Mouse (Mus musculus): ENCODE results near the gene Ippk.

The Ippk gene

GRCm38 (mm10) chr13:49420754-49421605 is at the start of gene Ippk:
TSS of gene Ippk (plus strand) at chr13:49421249.
- DNase-seq (ENCODE audit: low spot score) = peak; percentile 98

GRCm38 (mm10) chr13:49371428-49371899 is 49.6 kb upstream of the Ippk start:
- DNase-seq (ENCODE audit: low spot score) = peak; percentile 31

DNA sequence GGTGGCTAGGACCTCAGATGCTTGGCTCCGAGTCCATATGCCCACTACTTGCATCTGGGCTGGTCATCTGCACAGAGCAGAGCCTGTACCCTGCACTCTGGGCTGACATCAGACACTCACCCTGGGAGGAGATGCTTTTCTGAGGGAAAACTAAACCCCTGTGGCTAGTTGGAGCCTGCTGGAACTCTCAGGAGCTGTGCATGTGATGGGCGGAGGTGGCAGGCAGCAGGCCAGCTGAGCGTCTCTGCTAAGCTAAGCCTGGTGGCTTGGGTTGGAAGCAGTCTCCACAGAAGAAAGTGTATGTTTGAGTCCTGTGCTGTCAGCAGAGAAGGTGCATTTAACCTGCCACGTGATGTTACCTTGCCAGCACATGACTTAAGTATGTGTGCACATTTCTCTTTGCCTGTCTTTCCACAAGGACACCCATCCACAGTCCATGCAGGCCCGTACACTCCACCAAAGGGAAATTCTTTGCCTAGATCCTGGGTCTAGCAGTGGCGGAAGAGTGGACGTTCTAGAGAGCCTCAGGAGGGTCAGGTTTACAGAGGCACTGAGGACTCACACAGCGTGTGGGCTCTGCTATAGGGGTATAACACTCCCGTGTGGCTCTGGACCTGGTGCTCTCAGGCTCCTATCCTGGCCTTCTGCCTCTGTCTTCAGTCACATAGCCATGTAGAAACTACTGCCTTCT is 48.5 kb upstream of the Ippk start:
- DNase-seq (ENCODE audit: low spot score) = no peak

DNA sequence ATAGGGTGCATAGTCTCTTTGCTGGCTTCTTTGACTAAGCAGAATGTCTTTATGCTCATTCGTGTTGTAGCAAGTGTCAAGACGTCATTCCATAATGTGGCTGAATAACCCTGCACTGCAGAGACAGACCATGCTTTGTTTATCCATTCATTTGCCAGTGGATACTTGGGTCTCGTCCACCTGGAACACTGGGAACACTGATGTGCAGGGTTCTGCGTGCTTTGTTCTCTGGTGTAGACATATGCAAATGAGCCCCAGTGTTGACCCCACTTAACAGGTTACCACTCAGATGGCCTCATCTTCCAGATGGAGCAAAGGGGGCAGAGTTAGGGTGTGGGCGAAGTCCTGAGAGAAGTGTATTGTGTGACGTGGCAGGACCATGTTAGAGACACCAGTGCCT is 46.7 kb upstream of the Ippk start:
- no peak for DNase-seq (ENCODE audit: low spot score)

- DNase-seq (ENCODE audit: low spot score) = no peak
Observed at GRCm38 (mm10) chr13:49374730-49375129, 46.3 kb upstream of the Ippk start.

GRCm38 (mm10) chr13:49377608-49378007 is 43.4 kb upstream of the Ippk start:
- no peak for DNase-seq (ENCODE audit: low spot score)

DNA sequence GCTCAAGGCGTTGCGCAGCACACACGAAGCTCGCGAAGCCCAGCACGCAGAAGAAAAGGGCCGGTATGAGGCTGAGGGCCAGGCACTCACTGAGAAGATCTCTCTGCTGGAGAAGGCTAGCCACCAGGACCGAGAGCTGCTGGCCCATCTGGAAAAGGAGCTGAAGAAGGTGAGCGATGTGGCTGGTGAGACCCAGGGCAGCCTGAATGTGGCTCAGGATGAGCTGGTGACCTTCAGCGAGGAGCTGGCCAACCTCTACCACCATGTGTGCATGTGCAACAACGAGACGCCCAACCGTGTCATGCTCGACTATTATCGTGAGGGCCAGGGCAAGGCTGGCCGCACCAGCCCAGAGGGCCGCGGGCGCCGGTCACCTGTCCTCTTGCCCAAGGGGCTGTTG is 41.7 kb upstream of the Ippk start:
- DNase-seq (ENCODE audit: low spot score) = no peak

GRCm38 (mm10) chr13:49381230-49381629 is 39.8 kb upstream of the Ippk start:
- peak; percentile 90 for DNase-seq (ENCODE audit: low spot score)

GRCm38 (mm10) chr13:49382997-49383396 is 38.1 kb upstream of the Ippk start:
- DNase-seq (ENCODE audit: low spot score) = no peak

DNA sequence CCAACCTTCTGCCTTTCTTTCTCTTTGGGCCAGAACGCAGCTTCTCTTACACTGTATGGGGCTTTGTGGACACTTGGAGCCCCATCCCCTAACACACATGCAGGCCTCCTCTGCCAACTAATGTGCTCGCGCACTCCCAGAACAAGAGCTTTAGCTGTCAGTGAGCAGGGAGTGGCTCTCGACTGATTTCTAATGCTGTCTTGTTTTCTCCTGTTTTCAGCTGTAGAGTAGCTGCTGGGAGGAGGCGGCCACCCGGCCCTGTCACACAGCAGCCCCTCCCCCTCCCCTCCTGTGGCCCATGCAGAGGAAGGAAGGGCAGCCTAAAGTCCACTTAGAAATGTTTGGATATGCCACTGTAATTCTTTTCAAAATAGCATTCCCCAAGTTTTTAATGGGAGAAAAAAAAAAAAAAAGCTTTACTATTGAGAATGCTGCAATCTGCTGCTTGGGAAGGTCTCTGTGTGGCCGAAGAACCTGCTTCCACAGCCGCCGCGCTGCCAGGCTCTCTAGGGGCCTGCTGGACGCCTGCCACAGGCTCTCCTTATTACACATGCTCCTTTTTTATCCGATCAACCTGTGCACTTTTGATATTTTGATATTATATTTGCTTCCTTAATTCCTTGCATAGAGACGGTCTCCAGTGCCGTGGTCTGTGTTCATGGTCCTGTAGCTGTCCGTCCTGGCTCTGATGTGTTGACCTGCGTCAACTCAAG is 36.1 kb upstream of the Ippk start:
- DNase-seq (ENCODE audit: low spot score) = no peak

GRCm38 (mm10) chr13:49391374-49391773 is 29.7 kb upstream of the Ippk start:
- peak; percentile 12 for DNase-seq (ENCODE audit: low spot score)

DNA sequence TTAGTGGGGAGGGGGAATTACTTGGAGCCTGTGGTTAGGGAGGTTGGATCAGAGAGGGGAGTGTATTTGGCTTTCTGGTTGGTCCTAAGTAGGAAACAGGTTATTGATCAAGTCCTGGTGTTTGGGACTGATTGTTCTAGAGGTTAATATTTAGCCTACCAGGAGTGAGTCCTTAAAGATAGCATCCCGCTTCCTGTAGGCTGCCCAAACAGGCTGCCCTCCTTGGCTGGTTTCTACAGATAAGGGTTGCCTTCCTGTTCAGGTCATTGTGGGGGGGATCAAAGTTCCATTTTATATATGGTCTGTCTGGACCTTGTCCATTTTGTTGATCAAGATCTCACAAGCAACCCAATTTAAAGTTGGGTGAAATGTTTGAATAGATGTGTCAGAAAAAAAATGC is 27.5 kb upstream of the Ippk start:
- no peak for DNase-seq (ENCODE audit: low spot score)

GRCm38 (mm10) chr13:49394886-49395447 is 26.1 kb upstream of the Ippk start:
- DNase-seq (ENCODE audit: low spot score) = no peak

- DNase-seq (ENCODE audit: low spot score) = no peak
Observed at GRCm38 (mm10) chr13:49396798-49397197, 24.3 kb upstream of the Ippk start.

GRCm38 (mm10) chr13:49398191-49398590 is 22.9 kb upstream of the Ippk start:
- no peak for DNase-seq (ENCODE audit: low spot score)

DNA sequence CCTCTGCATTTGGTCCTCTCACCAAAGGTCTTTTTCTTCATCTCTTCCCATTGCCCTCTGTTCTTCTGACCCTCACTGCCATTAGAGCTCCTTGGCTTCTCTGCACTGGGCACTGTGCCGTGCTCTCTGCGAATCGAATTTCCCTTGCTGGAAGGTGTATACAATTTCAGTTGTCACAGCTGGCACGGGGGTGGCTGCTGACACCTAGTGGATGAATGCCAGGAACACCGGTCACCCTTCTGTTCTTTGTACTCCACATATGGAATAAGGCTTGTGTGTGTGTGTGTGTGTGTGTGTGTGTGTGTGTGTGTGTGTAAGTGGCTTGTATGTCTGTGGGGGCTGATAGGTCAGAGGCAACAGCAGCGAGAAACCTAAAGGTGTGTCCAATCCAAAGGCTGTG is 20.9 kb upstream of the Ippk start:
- no peak for DNase-seq (ENCODE audit: low spot score)

DNA sequence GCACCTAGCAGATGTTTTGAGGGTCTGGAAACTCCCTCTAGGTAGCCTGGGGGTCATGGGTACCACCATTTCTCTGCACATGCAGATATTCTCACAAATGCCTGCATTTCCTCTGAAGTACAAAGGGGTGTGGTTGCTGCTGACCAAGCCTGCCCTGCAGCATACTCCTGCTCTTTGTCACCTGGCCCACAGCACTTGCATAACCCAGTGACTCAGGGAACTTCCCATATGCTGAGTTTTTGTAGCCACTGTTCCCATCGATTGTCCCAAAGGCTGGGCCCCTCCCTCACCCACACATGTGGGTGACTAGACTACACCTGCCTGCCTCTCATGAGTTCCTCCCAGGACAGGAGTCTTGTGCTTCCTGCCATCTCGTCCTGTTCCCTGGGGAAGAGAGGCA is 18.4 kb upstream of the Ippk start:
- no peak for DNase-seq (ENCODE audit: low spot score)

GRCm38 (mm10) chr13:49407795-49408194 is 13.3 kb upstream of the Ippk start:
- DNase-seq (ENCODE audit: low spot score) = no peak

- no peak for DNase-seq (ENCODE audit: low spot score)
Observed at GRCm38 (mm10) chr13:49421606-49421917, 513 bp downstream of the Ippk start.

GRCm38 (mm10) chr13:49421959-49422358 is 910 bp downstream of the Ippk start:
- no peak for DNase-seq (ENCODE audit: low spot score)

DNA sequence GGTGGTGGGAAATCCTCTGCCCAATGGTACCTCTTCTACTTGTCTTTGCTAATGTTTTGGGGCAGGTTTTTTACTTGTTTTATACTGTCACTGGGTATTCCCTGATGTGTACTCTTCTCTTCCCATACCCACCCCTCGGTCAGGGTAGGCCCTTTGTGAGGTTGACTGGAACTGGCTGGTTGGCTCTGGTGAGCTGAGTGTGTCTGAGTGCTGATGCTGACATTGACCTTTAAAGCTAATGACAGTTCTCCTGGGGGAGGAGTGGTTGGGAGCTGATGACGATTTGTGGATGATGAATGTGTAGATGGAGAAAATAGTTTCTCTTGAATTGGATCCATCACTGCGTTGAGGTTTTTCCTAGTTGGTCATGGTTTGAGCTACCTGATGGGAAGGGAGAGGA is 5.7 kb downstream of the Ippk start:
- no peak for DNase-seq (ENCODE audit: low spot score)

- no peak for DNase-seq (ENCODE audit: low spot score)
Observed at GRCm38 (mm10) chr13:49428042-49428675, 7.1 kb downstream of the Ippk start.

All from retina, embryonic 14.5 days (tissue).